Mouse (Mus musculus) G1E (cell line): ENCODE data around the gene Chrm1. TPM values are rescaled to one million over a fixed set of nuclear protein-coding genes. Genes with fewer than 3 reads are reported as not detected.

ENCODE experiments used
- ATAC-seq: 2 replicates; pipeline ENCODE4 v1.8.0; 2016; ENCODE audit warnings: mild to moderate bottlenecking; ENCODE audit not compliant: insufficient number of reproducible peaks, poor library complexity, low FRiP score, severe bottlenecking; ENCODE audit errors: extremely low read depth
- DNase-seq: peaks from one replicate; pipeline ENCODE4 v3.0.0; 2012; ENCODE audit warnings: low spot score
- H3K27me3 ChIP-seq: 2 replicates; pipeline ENCODE4 v1.6.1; 2012; ENCODE audit warnings: mild to moderate bottlenecking, low read length, inconsistent platforms; ENCODE audit not compliant: insufficient read depth
- H3K36me3 ChIP-seq: replicated peaks from 2 replicates; pipeline ENCODE3; 2012; ENCODE audit warnings: mild to moderate bottlenecking, inconsistent platforms
- H3K4me1 ChIP-seq: 2 replicates; pipeline ENCODE4 v1.6.1; 2012; ENCODE audit warnings: low read depth, low read length, inconsistent platforms, mixed read lengths; ENCODE audit not compliant: insufficient read depth
- H3K4me3 ChIP-seq: 2 replicates; pipeline ENCODE4 v1.5.1; 2012; ENCODE audit warnings: low read depth, mild to moderate bottlenecking, inconsistent platforms, low read length, moderate library complexity, mixed read lengths
- H3K9me3 ChIP-seq: replicated peaks from 2 replicates; pipeline ENCODE4 v1.6.1; 2012; ENCODE audit warnings: inconsistent platforms
- CTCF ChIP-seq: IDR thresholded peaks from 2 replicates; pipeline ENCODE4 v1.5.1; 2012; ENCODE audit warnings: low read depth, low read length, inconsistent platforms, mixed read lengths
- GATA1 ChIP-seq: IDR thresholded peaks from 2 replicates; pipeline ENCODE4 v1.6.1; 2012; ENCODE audit warnings: borderline replicate concordance, low read length, inconsistent platforms, mixed read lengths
- GATA2 ChIP-seq: IDR thresholded peaks from 2 replicates; pipeline ENCODE4 v1.6.1; 2012; ENCODE audit warnings: low read depth, low read length, inconsistent platforms, borderline replicate concordance
- POLR2AphosphoS5 ChIP-seq: IDR thresholded peaks from 2 replicates; pipeline ENCODE4 v1.6.1; 2012; ENCODE audit warnings: low read depth, low read length, inconsistent platforms; ENCODE audit not compliant: insufficient replicate concordance
- TAL1 ChIP-seq: conservative IDR thresholded peaks from 2 replicates; pipeline ENCODE4 v1.6.1; 2012; ENCODE audit warnings: low read depth, low read length, inconsistent platforms, mixed read lengths
- polyA plus RNA-seq: library from polyadenylated mRNA; stranded (reverse); fragments of >175 nt; gene quantifications from 2 replicates; pipeline ENCODE4 v1.2.3, GENCODE M21; 2012
- total RNA-seq, 2 experiments: library from RNA; stranded (forward) in 1 of 2; stranded (reverse) in 1 of 2; fragments of 200-1000 nt in 1 of 2; fragments of >200 nt in 1 of 2; fragmentation: Nextera tagmentation in 1 of 2; gene quantifications; 2 replicates each; pipeline ENCODE4 v1.2.3; 2014 to 2017

Gene Chrm1
- total and polyA plus RNA-seq, 3 experiments, result 0.02 to 0.11 TPM; not detected in 1

- H3K4me1 ChIP-seq, result peaks cover 79% of the 10 kb centered on the region
- H3K9me3 ChIP-seq, result no peaks in the 10 kb centered on the region
- no peaks in the 10 kb centered on the region for H3K27me3 ChIP-seq
- no peak for DNase-seq
- ATAC-seq, result no peak
- TF ChIP-seq GATA2, result no peak
- H3K36me3 ChIP-seq, result no peaks in the 10 kb centered on the region
- no peak overlapping the region for H3K4me3 ChIP-seq
Observed at GRCm38 (mm10) chr19:8661821-8662307, 1.7 kb upstream of the Chrm1 start.

GRCm38 (mm10) chr19:8662337-8662736 is 1.3 kb upstream of the Chrm1 start:
- Histone ChIP-seq H3K9me3 (no peaks in the 10 kb centered on the region), H3K27me3 (no peaks in the 10 kb centered on the region), H3K36me3 (no peaks in the 10 kb centered on the region), H3K4me1 (peaks cover 83% of the 10 kb centered on the region), H3K4me3 (no peak overlapping the region)
- TF ChIP-seq TAL1, result no peak
- TF ChIP-seq CTCF, result peak; percentile 36; the same call in 1 of the 2 replicates
- DNase-seq (peak; percentile 39), ATAC-seq (no peak)

DNA sequence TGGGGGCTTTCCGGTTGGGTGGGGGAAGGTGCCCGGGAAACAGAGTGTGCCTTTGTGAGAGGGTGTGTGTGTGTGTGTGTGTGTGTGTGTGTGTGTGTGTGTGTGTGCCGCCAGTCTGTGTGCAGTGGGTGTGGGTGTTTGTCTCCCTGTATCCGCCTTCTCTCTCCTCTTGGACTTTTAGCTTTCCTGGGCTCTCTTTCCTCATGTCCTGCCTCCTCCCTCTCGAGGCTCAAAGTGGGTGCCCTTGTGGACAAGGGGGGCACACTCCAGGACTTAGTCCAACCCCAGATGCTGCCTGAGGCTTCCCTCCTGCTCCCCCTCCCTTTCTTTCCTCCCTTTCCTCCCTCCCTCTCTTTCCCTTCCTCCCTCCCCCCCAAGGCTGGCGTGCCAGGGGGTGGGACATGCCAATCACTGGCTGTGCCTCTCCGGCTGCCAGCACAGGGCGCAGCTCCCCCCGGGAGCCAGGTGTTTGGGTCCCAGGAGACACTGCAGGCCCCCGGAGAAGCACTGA is 377 bp downstream of the Chrm1 start:
- ATAC-seq (no peak), DNase-seq (no peak)
- H3K4me3 ChIP-seq, result no peak overlapping the region
- TF ChIP-seq POLR2AphosphoS5 (no peak), GATA1 (no peak), CTCF (no peak), GATA2 (no peak), TAL1 (no peak)
- no peaks in the 10 kb centered on the region for H3K27me3 ChIP-seq
- H3K4me1 ChIP-seq, result peaks cover 78% of the 10 kb centered on the region
- H3K36me3 ChIP-seq, result no peaks in the 10 kb centered on the region
- no peaks in the 10 kb centered on the region for H3K9me3 ChIP-seq

DNA sequence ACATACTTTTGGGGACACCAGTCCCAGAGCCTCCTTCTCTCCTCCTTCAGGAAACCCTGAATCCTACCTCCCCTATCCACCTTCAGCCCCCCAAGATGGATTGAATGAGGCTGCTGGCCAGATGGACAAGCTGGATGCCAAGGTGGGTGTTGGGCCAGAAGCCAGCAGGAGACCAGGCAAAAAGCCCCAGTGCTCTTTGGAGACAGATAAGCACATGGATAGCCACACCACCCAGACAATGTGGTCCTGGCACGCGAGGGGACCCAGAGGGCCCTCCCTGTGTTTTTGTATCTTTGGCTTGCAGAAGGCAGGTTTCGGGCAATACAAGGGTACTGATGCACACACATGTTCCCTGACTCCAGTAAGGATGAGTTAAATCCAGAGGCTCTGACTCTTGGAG is 1.3 kb downstream of the Chrm1 start:
- H3K27me3 ChIP-seq, result no peaks in the 10 kb centered on the region
- no peak overlapping the region for H3K4me3 ChIP-seq
- ATAC-seq (no peak), DNase-seq (no peak)
- no peaks in the 10 kb centered on the region for H3K9me3 ChIP-seq
- H3K4me1 ChIP-seq, result peaks cover 79% of the 10 kb centered on the region
- H3K36me3 ChIP-seq, result no peaks in the 10 kb centered on the region
- TF ChIP-seq TAL1, result peak; percentile 60
- TF ChIP-seq CTCF, result no peak

DNA sequence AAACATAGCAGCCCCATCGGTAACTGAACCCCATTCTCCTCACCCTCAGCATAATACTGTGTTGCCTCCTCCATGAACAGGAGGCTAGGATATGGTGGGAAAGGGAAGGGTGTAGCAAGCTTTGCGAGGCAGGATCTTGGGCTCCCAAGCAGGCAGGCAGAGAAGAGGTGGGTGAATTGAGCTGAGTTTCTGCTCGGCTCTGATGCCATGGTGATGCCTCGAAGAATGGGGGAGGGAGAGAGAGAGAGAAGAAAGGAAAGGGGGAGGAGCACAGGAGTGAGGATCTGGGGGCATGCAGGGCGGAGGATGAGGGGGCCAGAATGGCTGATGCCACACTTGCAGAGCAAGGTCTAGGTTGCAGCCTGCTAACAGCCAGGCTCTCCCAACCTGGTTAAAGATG is 2.2 kb downstream of the Chrm1 start:
- Histone ChIP-seq H3K4me1 (peaks cover 77% of the 10 kb centered on the region), H3K27me3 (no peaks in the 10 kb centered on the region), H3K9me3 (no peaks in the 10 kb centered on the region), H3K4me3 (no peak overlapping the region), H3K36me3 (no peaks in the 10 kb centered on the region)
- TF ChIP-seq TAL1 (no peak), GATA2 (no peak), POLR2AphosphoS5 (no peak), CTCF (no peak), GATA1 (no peak)
- DNase-seq, result no peak
- no peak for ATAC-seq

- Histone ChIP-seq H3K4me1 (peaks cover 65% of the 10 kb centered on the region), H3K27me3 (no peaks in the 10 kb centered on the region), H3K36me3 (no peaks in the 10 kb centered on the region), H3K9me3 (no peaks in the 10 kb centered on the region), H3K4me3 (no peak overlapping the region)
- peak; percentile 81 for ATAC-seq
- TF ChIP-seq GATA1 (no peak), TAL1 (peak; percentile 90)
- peak; percentile 54 for DNase-seq
Observed at GRCm38 (mm10) chr19:8672859-8673258, 9.3 kb downstream of the Chrm1 start.

- no peaks in the 10 kb centered on the region for H3K9me3 ChIP-seq
- H3K36me3 ChIP-seq, result no peaks in the 10 kb centered on the region
- no peak for TF ChIP-seq TAL1
- no peak for TF ChIP-seq GATA1
- no peak for TF ChIP-seq GATA2
- TF ChIP-seq POLR2AphosphoS5, result no peak
- TF ChIP-seq CTCF, result no peak
- H3K4me1 ChIP-seq, result peaks cover 69% of the 10 kb centered on the region
- no peak for DNase-seq
- ATAC-seq, result 0 out of 2 replicates have a peak, but pooled peaks have one; percentile 24
- H3K4me3 ChIP-seq, result peak overlapping the region; percentile 54; the same call in 1 of the 2 replicates
- no peaks in the 10 kb centered on the region for H3K27me3 ChIP-seq
Observed at GRCm38 (mm10) chr19:8673336-8674063, 9.9 kb downstream of the Chrm1 start.
